Comparison of ENCODE assay signal across 16 mouse cellular contexts in the genomic region with DNA sequence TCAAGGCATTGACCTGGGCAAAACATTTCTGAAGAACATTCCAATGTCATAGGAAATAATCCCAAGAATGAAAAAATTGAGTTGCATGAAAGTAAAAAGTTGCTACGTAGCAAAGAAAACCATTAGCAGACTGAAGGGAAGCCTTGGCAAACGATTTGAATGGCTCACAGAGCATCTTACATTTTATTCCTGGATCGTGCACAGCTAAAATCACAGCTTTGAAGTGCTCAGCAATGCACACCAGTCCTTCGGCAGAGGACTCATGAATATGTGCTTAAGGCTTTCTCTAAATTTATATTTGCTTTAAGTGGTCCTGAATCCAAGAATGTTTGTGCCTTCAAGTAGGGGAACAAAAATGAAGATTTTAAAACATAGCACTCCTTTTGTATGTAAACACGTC.
"Had no signal": no experiment of that assay in that cellular context is flagged by ENCODE, and none has a peak within 500 bp of the region (broad histone marks: within the 10 kb centered on the region; RNA-seq: fewer than 3 reads in every experiment).

No protein-coding gene starts in this region.

- H3K27ac ChIP-seq: neural tube, embryonic 12.5 days; neural tube, embryonic 13.5 days; neural tube, embryonic 15.5 days; stomach, embryonic 15.5 days; stomach, postnatal 0 days had no signal

- H3K4me3 ChIP-seq: neural tube, embryonic 12.5 days; neural tube, embryonic 13.5 days; neural tube, embryonic 15.5 days; stomach, embryonic 15.5 days had no signal

- H3K9ac ChIP-seq: neural tube, embryonic 12.5 days; neural tube, embryonic 13.5 days; neural tube, embryonic 15.5 days; stomach, embryonic 15.5 days had no signal

- H3K9me3 ChIP-seq: neural tube, embryonic 12.5 days; neural tube, embryonic 13.5 days; neural tube, embryonic 15.5 days; stomach, embryonic 15.5 days had no signal

- H3K27me3 ChIP-seq: neural tube, embryonic 12.5 days; neural tube, embryonic 13.5 days; neural tube, embryonic 15.5 days; stomach, embryonic 15.5 days had no signal

- H3K36me3 ChIP-seq: neural tube, embryonic 12.5 days; neural tube, embryonic 13.5 days; neural tube, embryonic 15.5 days; stomach, embryonic 15.5 days had no signal

- H3K4me2 ChIP-seq: neural tube, embryonic 12.5 days; neural tube, embryonic 13.5 days; neural tube, embryonic 15.5 days; stomach, embryonic 15.5 days had no signal

- H3K4me1 ChIP-seq: neural tube, embryonic 12.5 days; stomach, embryonic 15.5 days had no signal

- DNase-seq: retina, postnatal 1 day; right cerebral cortex, adult 18-20 months; right cerebral cortex, postnatal 25 days; right cerebral cortex, postnatal 4 days; spleen, adult 18-20 months; thymus, adult 18-20 months; thymus, adult 2 months; thymus, postnatal 14 days; thymus, postnatal 25 days; thymus, postnatal 36 days; thymus, postnatal 4 days had no signal
